Mouse (Mus musculus): ENCODE results near the gene Gm20388.
"Not testable (repeated sequence)": the region's sequence is repeated elsewhere in the genome, so short reads cannot be mapped to it uniquely, and the experiment has no call there.

Gm20388 gene

GRCm38 (mm10) chr8:124150536-124150935 lies 4239.9 kb downstream of the Gm20388 start:
- no peak for DNase-seq (ENCODE audit: low spot score)

- no peak for DNase-seq (ENCODE audit: low spot score)
These were observed 4241.2 kb downstream of the Gm20388 start for GRCm38 (mm10) chr8:124151881-124152280.

DNA sequence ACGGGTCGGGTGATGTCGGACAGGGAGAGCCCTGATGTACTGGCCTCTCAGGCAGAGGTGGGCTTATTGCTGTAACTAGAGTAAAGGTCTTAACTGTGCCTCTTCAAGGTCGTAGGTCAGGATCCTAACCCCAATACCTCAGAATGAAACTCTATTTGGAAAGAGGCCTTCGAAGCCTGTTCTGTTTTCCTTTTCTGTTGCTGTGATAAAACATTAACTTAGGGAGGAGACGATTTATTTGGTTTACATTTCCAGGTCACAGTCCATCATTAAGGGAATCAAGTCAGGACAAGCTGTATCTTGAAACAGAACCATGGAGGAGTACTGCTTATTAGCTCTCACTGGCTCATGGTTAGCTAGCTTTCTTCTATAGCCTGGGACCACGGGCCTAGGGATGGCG lies 4242.1 kb downstream of the Gm20388 start:
- DNase-seq (ENCODE audit: low spot score), result no peak

- DNase-seq (ENCODE audit: low spot score), result no peak
These were observed 4245.7 kb downstream of the Gm20388 start for GRCm38 (mm10) chr8:124156324-124156723.

- no peak for DNase-seq (ENCODE audit: low spot score)
These were observed 4251.0 kb downstream of the Gm20388 start for GRCm38 (mm10) chr8:124161683-124162082.

GRCm38 (mm10) chr8:124163258-124163657 lies 4252.6 kb downstream of the Gm20388 start:
- DNase-seq (ENCODE audit: low spot score), result no peak

- no peak for DNase-seq (ENCODE audit: low spot score)
These were observed 4259.1 kb downstream of the Gm20388 start for GRCm38 (mm10) chr8:124169749-124170148.

DNA sequence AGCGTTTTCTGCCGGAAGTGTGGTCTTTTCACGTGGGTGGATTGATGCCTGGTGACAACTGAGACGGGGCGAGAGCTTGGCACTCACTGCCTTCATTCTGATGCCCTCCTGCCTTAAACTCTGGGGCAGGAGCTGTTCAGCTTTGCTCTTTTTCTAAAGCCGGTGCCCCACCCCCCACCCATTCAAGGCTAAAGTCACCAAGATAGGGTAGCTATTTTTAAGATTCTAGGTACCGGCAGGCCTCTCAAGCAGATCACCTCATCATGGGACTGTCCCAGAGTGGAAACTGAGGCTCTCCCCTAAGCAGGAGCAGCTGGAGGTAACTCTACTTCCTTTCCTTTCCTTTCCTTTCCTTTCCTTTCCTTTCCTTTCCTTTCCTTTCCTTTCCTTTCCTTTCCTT lies 4260.0 kb downstream of the Gm20388 start:
- no peak for DNase-seq (ENCODE audit: low spot score)

DNA sequence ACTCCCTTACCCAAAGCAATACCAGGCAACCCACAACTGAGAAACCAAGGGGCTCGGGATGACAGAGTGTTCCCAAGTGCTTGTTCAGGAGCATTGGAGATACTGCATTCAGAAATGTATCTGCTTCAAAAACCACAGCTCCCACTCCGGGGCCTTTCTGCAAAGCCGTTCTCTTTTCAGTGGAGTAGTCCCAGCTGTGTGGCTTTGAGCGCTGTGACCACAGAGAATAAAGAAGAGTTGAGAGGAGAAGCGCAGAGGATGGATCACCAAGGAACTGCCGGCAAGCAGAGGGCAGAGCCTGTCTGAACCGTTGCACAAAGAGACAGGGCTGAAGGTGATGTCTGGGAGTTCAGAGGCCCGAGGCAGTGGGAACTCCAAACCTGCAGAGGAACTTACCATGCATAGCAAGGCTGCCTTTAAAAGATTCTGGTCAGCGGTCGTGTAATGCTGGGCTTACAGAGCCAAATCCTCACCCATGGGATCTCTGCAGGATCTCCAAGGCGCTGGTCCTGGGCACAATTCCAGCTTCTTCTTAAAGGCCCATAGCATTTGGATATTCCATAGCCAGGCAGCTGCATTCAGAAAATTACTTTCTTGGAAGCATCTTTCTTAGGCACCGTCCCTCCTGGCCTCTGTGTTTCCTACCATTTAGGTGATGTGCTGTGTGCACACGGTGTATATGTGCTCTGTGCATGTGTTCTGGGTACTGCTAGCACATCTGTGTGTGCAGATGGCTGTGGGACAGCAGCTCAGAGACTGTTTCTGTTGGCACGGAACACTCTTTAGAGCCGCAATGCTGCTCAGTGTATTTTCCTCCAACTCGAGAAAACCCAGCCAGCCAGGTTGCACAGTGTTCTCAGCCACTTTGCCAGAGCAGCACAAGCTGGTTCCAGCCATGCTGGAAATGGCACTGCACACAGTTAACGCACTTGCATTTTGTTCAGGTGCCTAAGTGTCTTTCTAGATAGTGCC lies 4261.2 kb downstream of the Gm20388 start:
- DNase-seq (ENCODE audit: low spot score), result no peak

- DNase-seq (ENCODE audit: low spot score), result no peak
These were observed 4263.0 kb downstream of the Gm20388 start for GRCm38 (mm10) chr8:124173688-124174087.

GRCm38 (mm10) chr8:124176133-124176532 lies 4265.5 kb downstream of the Gm20388 start:
- DNase-seq (ENCODE audit: low spot score), result no peak

DNA sequence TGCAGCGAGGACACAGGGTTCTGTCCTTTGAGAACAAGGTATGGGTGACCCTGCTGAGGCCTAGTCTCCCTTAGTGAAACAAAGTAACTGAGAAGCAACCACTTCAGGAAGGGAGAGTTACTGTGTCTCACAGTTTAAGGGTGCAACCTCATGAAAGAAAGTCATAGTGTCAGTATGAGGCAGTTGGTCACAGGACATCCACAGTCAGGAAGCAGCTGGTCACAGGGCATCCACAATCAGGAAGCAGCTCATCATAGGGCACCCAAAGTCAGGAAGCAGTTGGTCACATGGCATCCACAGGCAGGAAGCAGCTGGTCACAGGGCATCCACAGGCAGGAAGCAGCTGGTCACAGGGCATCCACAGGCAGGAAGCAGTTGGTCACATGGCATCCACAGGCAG lies 4266.5 kb downstream of the Gm20388 start:
- not testable (repeated sequence) for DNase-seq (ENCODE audit: low spot score)

DNA sequence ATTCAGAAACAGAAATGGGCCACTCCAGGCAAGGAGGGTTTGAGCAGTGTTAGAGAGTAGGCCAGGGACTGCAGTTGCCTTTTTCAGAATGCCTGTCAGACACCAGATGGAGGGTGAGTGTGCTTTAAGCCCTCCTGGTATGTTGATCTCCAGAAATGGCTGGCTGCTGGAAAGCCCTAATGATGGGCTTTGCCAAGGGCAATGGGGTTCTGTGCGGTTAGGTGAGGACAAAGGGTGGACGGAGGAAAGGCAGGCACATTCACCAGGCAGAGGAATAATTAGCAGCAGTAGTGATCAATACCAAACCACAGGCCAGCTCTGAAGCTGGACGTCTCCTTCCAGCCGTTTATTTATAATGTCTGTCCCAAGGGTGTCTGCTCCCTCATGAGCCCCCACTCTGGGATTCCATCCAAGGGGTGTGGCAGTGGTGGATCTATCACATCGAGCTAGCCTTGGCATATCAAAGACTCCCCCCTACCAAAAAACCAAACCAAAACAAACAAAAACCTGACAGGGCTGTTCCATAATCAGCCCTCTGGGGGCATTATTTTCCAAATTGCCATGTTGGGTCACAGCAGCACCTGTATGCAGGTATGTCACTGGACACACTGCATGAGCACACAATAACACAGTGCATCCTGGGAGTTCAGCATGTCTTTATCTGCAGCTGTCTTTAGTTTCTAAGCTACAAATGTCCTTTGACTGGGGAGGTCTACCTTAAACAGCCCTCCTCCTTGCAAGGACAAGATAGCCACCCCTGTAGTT lies 4270.2 kb downstream of the Gm20388 start:
- DNase-seq (ENCODE audit: low spot score), result no peak

DNA sequence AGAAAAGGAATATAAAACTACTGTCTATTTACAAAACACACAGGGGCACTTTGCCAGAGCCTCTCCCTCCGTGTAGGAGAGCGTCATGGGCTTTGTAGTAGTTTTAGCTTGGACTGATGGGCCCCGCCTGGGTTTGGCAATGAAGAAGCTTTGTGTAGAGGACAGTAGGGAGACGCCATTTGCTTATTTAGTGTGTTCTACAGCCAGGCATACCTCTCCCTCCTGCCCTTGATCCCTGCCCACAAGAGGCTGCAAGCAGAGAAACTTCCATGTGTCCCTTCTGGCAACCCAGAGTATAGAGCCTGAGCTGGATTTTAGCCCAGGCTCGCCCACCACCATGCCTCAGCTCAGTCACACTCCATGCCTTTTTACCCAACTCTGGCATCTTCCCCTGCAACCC lies 4271.1 kb downstream of the Gm20388 start:
- no peak for DNase-seq (ENCODE audit: low spot score)

- peak; percentile 34 for DNase-seq (ENCODE audit: low spot score)
These were observed 4271.6 kb downstream of the Gm20388 start for GRCm38 (mm10) chr8:124182224-124182623.

- no peak for DNase-seq (ENCODE audit: low spot score)
These were observed 4273.4 kb downstream of the Gm20388 start for GRCm38 (mm10) chr8:124184078-124184477.

DNA sequence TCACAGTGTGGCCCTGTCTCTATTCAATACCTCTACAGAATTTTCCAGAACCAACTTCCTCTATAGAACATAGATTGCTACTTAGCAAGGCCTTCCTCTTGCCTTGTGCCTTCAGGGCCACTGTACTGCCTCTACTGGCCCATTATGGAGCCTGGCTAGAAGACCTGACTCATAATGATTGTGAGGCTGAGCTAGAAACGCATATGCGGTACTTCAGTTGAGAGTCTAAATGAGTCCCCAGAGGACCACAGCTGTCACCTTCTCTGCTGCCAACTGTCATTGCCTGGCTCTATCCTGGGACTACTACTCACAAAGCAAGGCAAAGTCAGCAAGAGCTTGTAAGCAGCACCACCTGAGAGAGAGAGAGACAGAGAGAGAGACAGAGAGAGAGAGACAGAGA lies 4273.9 kb downstream of the Gm20388 start:
- DNase-seq (ENCODE audit: low spot score), result no peak

DNA sequence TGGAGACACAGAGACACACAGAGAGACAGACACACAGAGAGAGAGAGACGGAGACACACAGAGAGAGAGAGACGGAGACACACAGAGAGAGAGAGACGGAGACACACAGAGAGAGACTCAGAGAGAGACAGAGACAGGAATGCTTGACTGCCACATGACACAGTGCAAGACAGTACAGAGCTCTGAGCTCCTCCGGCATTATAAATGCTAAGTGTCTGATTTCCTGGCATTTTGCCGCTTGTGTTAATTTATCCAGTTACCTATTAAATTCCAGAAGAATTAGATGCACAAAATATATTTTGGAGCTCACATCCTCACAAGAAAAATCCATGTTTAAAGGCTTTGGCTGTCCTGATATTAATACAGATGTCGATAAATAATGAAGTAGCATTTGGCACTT lies 4274.4 kb downstream of the Gm20388 start:
- no peak for DNase-seq (ENCODE audit: low spot score)

DNA sequence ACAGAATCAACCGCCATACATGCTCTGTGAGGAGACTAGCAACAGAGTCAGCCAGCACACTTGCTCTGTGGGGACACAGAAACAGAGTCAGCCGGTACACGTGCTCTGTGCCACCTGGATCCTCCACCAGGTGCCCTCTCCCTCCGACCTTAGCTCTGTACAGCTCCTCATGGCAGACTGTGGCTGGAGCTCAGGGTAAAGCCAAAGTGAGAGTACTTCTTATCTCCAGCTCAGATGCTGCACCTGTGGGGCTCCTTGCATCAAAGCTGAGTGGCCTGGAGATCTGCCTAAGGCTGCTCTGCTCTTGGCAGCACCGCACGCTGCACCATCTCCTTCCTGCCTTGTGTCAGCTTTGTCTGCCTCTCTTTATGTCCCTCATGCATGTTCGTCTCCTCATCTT lies 4279.7 kb downstream of the Gm20388 start:
- DNase-seq (ENCODE audit: low spot score), result no peak

DNA sequence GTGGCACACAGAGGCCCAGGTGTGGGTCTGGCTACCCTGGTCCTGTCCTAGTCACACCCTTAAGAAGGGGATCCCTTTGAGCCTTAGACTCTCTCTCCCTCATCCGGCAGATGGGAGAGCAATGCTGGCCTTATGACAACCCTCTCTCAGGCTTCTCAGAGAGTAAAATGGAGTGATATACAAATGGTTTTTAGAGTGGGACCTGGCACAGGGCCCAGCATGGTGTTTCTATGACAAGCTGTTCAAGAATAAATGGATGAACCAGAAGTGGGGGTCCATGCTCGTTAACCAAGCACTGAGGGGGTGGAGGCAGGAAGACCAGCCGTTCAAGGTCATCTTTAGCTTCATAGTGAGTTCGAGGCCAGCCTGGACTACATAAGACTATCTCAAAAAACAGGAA lies 4281.6 kb downstream of the Gm20388 start:
- no peak for DNase-seq (ENCODE audit: low spot score)

DNA sequence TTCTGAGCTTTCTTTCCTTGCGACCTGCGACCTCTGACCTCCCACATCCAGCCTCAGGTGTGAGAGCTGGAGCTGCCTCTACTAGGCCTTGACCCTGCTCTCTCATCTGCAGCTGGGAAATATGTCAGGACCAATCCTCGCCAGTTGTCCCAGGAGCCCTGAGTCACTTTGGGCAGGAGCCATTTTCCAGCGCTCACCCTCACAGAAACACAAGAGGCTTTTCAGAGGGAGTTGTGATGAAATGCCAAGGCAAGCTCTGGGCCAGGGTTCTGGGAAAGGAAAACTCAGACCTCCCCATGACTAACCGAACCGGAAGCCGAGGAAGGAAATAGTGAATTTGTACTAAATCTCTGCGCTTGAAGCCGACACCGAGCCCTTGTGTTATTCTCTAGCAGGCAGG lies 4282.3 kb downstream of the Gm20388 start:
- no peak for DNase-seq (ENCODE audit: low spot score)

DNA sequence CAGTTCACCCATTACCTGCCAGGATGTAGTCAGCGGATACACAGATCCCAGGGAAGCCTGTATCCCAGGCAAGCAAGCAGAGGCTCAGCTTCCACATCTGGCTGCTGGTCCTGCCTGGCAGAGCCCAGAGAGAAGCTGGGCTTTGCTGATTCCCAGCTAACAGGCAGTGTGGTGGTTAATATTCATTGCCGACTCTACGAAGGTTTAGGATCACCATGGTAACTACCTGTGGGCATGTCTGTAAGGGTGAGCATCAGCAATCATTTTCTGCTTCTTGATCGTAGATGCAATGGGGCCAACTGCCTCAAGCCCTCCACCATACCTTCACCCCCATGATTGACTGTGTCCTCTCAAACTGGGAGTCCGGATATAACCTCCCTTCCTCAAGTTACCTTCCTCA lies 4283.4 kb downstream of the Gm20388 start:
- no peak for DNase-seq (ENCODE audit: low spot score)

DNA sequence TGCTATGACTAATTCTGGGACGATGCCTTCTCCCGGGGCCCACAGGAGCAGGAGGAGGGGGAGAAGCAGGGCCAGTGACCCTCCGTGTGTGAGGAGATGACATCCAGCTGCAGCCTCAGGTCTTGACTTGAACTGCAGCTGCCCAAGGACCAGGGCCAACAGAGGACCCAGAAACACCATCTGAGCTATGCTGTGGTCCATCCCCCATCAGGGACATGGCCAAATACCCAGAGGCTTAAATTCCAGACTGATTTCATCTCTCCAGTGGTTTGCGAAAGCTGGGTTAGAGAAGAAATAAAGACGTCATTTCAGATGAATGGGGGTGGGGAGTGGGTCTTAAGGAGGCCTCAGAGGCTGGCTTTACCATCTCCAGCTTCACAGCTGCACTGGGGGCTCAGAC lies 4285.6 kb downstream of the Gm20388 start:
- no peak for DNase-seq (ENCODE audit: low spot score)
